Mouse (Mus musculus): Measurements from ENCODE around the gene Muc13. TPM values are rescaled to one million over a fixed set of nuclear protein-coding genes. Genes with fewer than 3 reads are reported as not detected.

Gene Muc13
- 2.6 and 2.8 TPM in 2 replicates for polyA plus RNA-seq (2012; rRNA removed)

GRCm38 (mm10) chr16:33793846-33794791, at the start of gene Muc13:
Gene Muc13 (plus strand): TSS chr16:33794037.
- WGBS = 47% methylated on average over 10 of the region's 10 CpGs
- no peak for DNase-seq (ENCODE audit: low read depth in 1 of 2, low spot score in 2 of 2)
- Histone ChIP-seq H3K27me3 (ENCODE audit: control insufficient read depth, insufficient read depth, low read length) (no peaks in the 10 kb centered on the region), H3K27ac (ENCODE audit: insufficient read depth, low read length) (no peak within 1 kb of the TSS), H3K36me3 (ENCODE audit: control insufficient read depth, insufficient read depth, low read length) (no peaks in the 10 kb centered on the region), H3K4me3 (ENCODE audit: extremely low read depth, insufficient read depth, insufficient read length) (no peak within 1 kb of the TSS), H3K4me1 (ENCODE audit: control insufficient read depth, insufficient read depth, insufficient read length) (no peaks in the 10 kb centered on the region)
- TF ChIP-seq POLR2A (IDR thresholded peaks at IDR 0.05; ENCODE audit: low read depth, low read length) = no peak
- TF ChIP-seq CTCF (IDR thresholded peaks at IDR 0.05; ENCODE audit: extremely low read depth, insufficient read depth, insufficient read length, insufficient replicate concordance) = no peak

GRCm38 (mm10) chr16:33744622-33745419, 49.0 kb upstream of the Muc13 start:
- H3K4me3 ChIP-seq (ENCODE audit: extremely low read depth, insufficient read depth, insufficient read length) = 0 out of 2 replicates have a peak overlapping the region, but pooled peaks have one; percentile 5
- H3K27ac ChIP-seq (ENCODE audit: insufficient read depth, low read length) = peak overlapping the region; percentile 83
- WGBS = 47% methylated on average over 7 of the region's 7 CpGs
- H3K36me3 ChIP-seq (ENCODE audit: control insufficient read depth, insufficient read depth, low read length) = peaks cover 15% of the 10 kb centered on the region; the same call in 1 of the 2 replicates
- no peak for DNase-seq (ENCODE audit: low read depth in 1 of 2, low spot score in 2 of 2)
- peaks cover 13% of the 10 kb centered on the region for H3K4me1 ChIP-seq (ENCODE audit: control insufficient read depth, insufficient read depth, insufficient read length)
- TF ChIP-seq POLR2A (IDR thresholded peaks at IDR 0.05; ENCODE audit: low read depth, low read length) (no peak), CTCF (IDR thresholded peaks at IDR 0.05; ENCODE audit: extremely low read depth, insufficient read depth, insufficient read length, insufficient replicate concordance) (peak; percentile 17; the same call in 1 of the 2 replicates)
- no peaks in the 10 kb centered on the region for H3K27me3 ChIP-seq (ENCODE audit: control insufficient read depth, insufficient read depth, low read length)

GRCm38 (mm10) chr16:33745457-33745856, 48.4 kb upstream of the Muc13 start:
- TF ChIP-seq POLR2A (IDR thresholded peaks at IDR 0.05; ENCODE audit: low read depth, low read length) (no peak), CTCF (IDR thresholded peaks at IDR 0.05; ENCODE audit: extremely low read depth, insufficient read depth, insufficient read length, insufficient replicate concordance) (no peak)
- no peaks in the 10 kb centered on the region for H3K27me3 ChIP-seq (ENCODE audit: control insufficient read depth, insufficient read depth, low read length)
- 0 out of 2 replicates have a peak overlapping the region, but pooled peaks have one; percentile 5 for H3K4me3 ChIP-seq (ENCODE audit: extremely low read depth, insufficient read depth, insufficient read length)
- H3K36me3 ChIP-seq (ENCODE audit: control insufficient read depth, insufficient read depth, low read length) = peaks cover 15% of the 10 kb centered on the region; the same call in 1 of the 2 replicates
- 22% methylated on average over 7 of the region's 7 CpGs for WGBS
- H3K4me1 ChIP-seq (ENCODE audit: control insufficient read depth, insufficient read depth, insufficient read length) = peaks cover 13% of the 10 kb centered on the region
- DNase-seq (ENCODE audit: low read depth in 1 of 2, low spot score in 2 of 2) = peak; percentile 69 to 87
- peak overlapping the region; percentile 83 for H3K27ac ChIP-seq (ENCODE audit: insufficient read depth, low read length)

- Histone ChIP-seq H3K27ac (ENCODE audit: insufficient read depth, low read length) (peak overlapping the region; percentile 45), H3K36me3 (ENCODE audit: control insufficient read depth, insufficient read depth, low read length) (peaks cover 13% of the 10 kb centered on the region; the same call in 1 of the 2 replicates), H3K27me3 (ENCODE audit: control insufficient read depth, insufficient read depth, low read length) (no peaks in the 10 kb centered on the region), H3K4me1 (ENCODE audit: control insufficient read depth, insufficient read depth, insufficient read length) (peaks cover 13% of the 10 kb centered on the region), H3K4me3 (ENCODE audit: extremely low read depth, insufficient read depth, insufficient read length) (no peak overlapping the region)
- TF ChIP-seq CTCF (IDR thresholded peaks at IDR 0.05; ENCODE audit: extremely low read depth, insufficient read depth, insufficient read length, insufficient replicate concordance) (no peak), POLR2A (IDR thresholded peaks at IDR 0.05; ENCODE audit: low read depth, low read length) (no peak)
- DNase-seq (ENCODE audit: low read depth in 1 of 2, low spot score in 2 of 2) = no peak
- WGBS = 62% methylated on average over 10 of the region's 10 CpGs
These were observed 47.7 kb upstream of the Muc13 start for GRCm38 (mm10) chr16:33746074-33746676.

- DNase-seq (ENCODE audit: low read depth in 1 of 2, low spot score in 2 of 2) = peak in 1 of 2 experiments; percentile 61
- no peak overlapping the region for H3K4me3 ChIP-seq (ENCODE audit: extremely low read depth, insufficient read depth, insufficient read length)
- peaks cover 10% of the 10 kb centered on the region; the same call in 1 of the 2 replicates for H3K36me3 ChIP-seq (ENCODE audit: control insufficient read depth, insufficient read depth, low read length)
- peak overlapping the region; percentile 84; the same call in 1 of the 2 replicates for H3K27ac ChIP-seq (ENCODE audit: insufficient read depth, low read length)
- 10% methylated on average over 7 of the region's 7 CpGs for WGBS
- no peak for TF ChIP-seq CTCF (IDR thresholded peaks at IDR 0.05; ENCODE audit: extremely low read depth, insufficient read depth, insufficient read length, insufficient replicate concordance)
- TF ChIP-seq POLR2A (IDR thresholded peaks at IDR 0.05; ENCODE audit: low read depth, low read length) = no peak
- H3K27me3 ChIP-seq (ENCODE audit: control insufficient read depth, insufficient read depth, low read length) = no peaks in the 10 kb centered on the region
- H3K4me1 ChIP-seq (ENCODE audit: control insufficient read depth, insufficient read depth, insufficient read length) = peaks cover 13% of the 10 kb centered on the region
These were observed 46.4 kb upstream of the Muc13 start for GRCm38 (mm10) chr16:33747346-33747954.

- Histone ChIP-seq H3K4me3 (ENCODE audit: extremely low read depth, insufficient read depth, insufficient read length) (no peak overlapping the region), H3K4me1 (ENCODE audit: control insufficient read depth, insufficient read depth, insufficient read length) (peaks cover 13% of the 10 kb centered on the region), H3K27ac (ENCODE audit: insufficient read depth, low read length) (peak overlapping the region; percentile 84; the same call in 1 of the 2 replicates), H3K27me3 (ENCODE audit: control insufficient read depth, insufficient read depth, low read length) (no peaks in the 10 kb centered on the region), H3K36me3 (ENCODE audit: control insufficient read depth, insufficient read depth, low read length) (peaks cover 8% of the 10 kb centered on the region)
- DNase-seq (ENCODE audit: low read depth in 1 of 2, low spot score in 2 of 2) = no peak
- WGBS = 29% methylated on average over 2 of the region's 2 CpGs
- TF ChIP-seq POLR2A (IDR thresholded peaks at IDR 0.05; ENCODE audit: low read depth, low read length) = no peak
- TF ChIP-seq CTCF (IDR thresholded peaks at IDR 0.05; ENCODE audit: extremely low read depth, insufficient read depth, insufficient read length, insufficient replicate concordance) = no peak
These were observed 45.8 kb upstream of the Muc13 start for GRCm38 (mm10) chr16:33747994-33748393.

All from spleen, adult 2 months (tissue).